Mouse (Mus musculus) limb, embryonic 14.5 days (tissue): ENCODE data around the gene Pear1. TPM values are rescaled to one million over a fixed set of nuclear protein-coding genes. Genes with fewer than 3 reads are reported as not detected.

ENCODE experiments used
- ATAC-seq: fragments of 200-750 bp; cut with Nextera tagmentation; 2 replicates; pipeline ENCODE4 v1.8.0; 2017; ENCODE audit warnings: low read depth, moderate number of reproducible peaks, moderate TSS enrichment; ENCODE audit not compliant: low FRiP score
- DNase-seq: peaks from one replicate; pipeline ENCODE4 v3.0.0-alpha.2; 2015; ENCODE audit warnings: low spot score
- H3K27ac ChIP-seq: fragments of 300-500 bp; sonication (generic); replicated peaks from 2 replicates; pipeline ENCODE4 v1.5.1; 2014; ENCODE audit warnings: low read depth, mild to moderate bottlenecking, low read length, moderate library complexity, mixed read lengths
- H3K27me3 ChIP-seq: fragments of 300-500 bp; sonication (generic); 2 replicates; pipeline ENCODE4 v1.6.1; 2014; ENCODE audit warnings: low read length, mixed read lengths; ENCODE audit not compliant: control insufficient read depth, insufficient read depth
- H3K36me3 ChIP-seq: fragments of 300-500 bp; sonication (generic); 2 replicates; pipeline ENCODE4 v1.6.1; 2014; ENCODE audit warnings: mild to moderate bottlenecking, low read length, moderate library complexity, mixed read lengths; ENCODE audit not compliant: control insufficient read depth, insufficient read depth
- H3K4me1 ChIP-seq: fragments of 300-500 bp; sonication (generic); 2 replicates; pipeline ENCODE4 v1.6.1; 2014; ENCODE audit warnings: antibody characterized with exemption, low read length, mixed read lengths; ENCODE audit not compliant: control insufficient read depth, insufficient read depth
- H3K4me2 ChIP-seq: fragments of 300-500 bp; sonication (generic); replicated peaks from 2 replicates; pipeline ENCODE4 v1.6.1; 2014; ENCODE audit warnings: low read depth, mild to moderate bottlenecking, low read length, moderate library complexity; ENCODE audit not compliant: severe bottlenecking
- H3K4me3 ChIP-seq: fragments of 300-500 bp; sonication (generic); replicated peaks from 2 replicates; pipeline ENCODE4 v1.5.1; 2014; ENCODE audit warnings: low read length
- H3K9ac ChIP-seq: fragments of 300-500 bp; sonication (generic); 2 replicates; pipeline ENCODE4 v1.6.1; 2014; ENCODE audit warnings: mild to moderate bottlenecking, low read depth, low read length, moderate library complexity; ENCODE audit not compliant: severe bottlenecking
- H3K9me3 ChIP-seq: fragments of 300-500 bp; sonication (generic); 2 replicates; pipeline ENCODE4 v1.6.1; 2016; ENCODE audit warnings: low read length; ENCODE audit not compliant: control insufficient read depth
- POLR2A ChIP-seq: fragments of 200-500 bp; IDR thresholded peaks from 2 replicates; pipeline ENCODE4 v1.8.0; 2012; ENCODE audit warnings: inconsistent platforms, mild to moderate bottlenecking, moderate library complexity, borderline replicate concordance; ENCODE audit not compliant: insufficient read depth, insufficient read length; ENCODE audit errors: extremely low read depth
- WGBS: fragments of 180-500 bp; shearing (Covaris S2); extraction: QIAGEN DNeasy Blood & Tissue Kit; methylation state at CpG from one replicate; pipeline ENCODE4 v1.1.7; 2014; 5-methylcytosine and 5-hydroxymethylcytosine counted together
- polyA plus RNA-seq, 2 experiments: library from polyadenylated mRNA; depleted of rRNA in 1 of 2; stranded (reverse) in 1 of 2; unstranded in 1 of 2; fragments of >200 nt; fragmentation: Nextera tagmentation in 1 of 2; extraction: Ambion mirVana in 1 of 2; gene quantifications; 2 replicates each; pipeline versions ENCODE4 v1.2.1 to v1.2.3; 2012 to 2014

The Pear1 gene
- polyA plus RNA-seq, 2 experiments, result 21.5 to 47.2 TPM

DNA sequence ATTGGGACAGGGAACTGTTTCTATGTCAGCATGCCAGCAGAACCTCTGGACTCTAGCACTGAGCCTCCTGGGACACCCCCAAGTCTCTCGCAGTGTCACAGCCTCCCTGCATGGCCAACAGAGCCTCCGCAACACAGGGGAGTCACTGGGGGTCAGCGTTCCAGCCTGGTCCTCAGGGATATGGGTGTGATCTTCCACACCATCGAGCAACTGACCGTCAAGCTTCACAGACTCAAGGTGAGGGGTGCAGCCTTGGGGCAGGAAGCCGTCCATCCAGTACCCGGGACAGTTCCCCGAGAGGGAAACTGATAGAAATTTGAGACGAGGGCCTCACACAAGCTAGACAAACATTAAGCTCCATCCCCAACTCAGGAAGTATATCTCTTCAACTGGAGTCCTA is 88.8 kb downstream of the Pear1 start:
- no peak for ATAC-seq
- DNase-seq, result no peak
- peaks cover 81% of the 10 kb centered on the region for H3K36me3 ChIP-seq
- WGBS, result 78% methylated on average over 9 of the region's 9 CpGs
- no peaks in the 10 kb centered on the region for H3K4me1 ChIP-seq
- H3K9ac ChIP-seq, result no peak overlapping the region
- H3K27ac ChIP-seq, result no peak overlapping the region
- no peak overlapping the region for H3K4me3 ChIP-seq
- TF ChIP-seq POLR2A, result no peak
- no peaks in the 10 kb centered on the region for H3K27me3 ChIP-seq
- no peak overlapping the region for H3K4me2 ChIP-seq
- H3K9me3 ChIP-seq, result no peaks in the 10 kb centered on the region

DNA sequence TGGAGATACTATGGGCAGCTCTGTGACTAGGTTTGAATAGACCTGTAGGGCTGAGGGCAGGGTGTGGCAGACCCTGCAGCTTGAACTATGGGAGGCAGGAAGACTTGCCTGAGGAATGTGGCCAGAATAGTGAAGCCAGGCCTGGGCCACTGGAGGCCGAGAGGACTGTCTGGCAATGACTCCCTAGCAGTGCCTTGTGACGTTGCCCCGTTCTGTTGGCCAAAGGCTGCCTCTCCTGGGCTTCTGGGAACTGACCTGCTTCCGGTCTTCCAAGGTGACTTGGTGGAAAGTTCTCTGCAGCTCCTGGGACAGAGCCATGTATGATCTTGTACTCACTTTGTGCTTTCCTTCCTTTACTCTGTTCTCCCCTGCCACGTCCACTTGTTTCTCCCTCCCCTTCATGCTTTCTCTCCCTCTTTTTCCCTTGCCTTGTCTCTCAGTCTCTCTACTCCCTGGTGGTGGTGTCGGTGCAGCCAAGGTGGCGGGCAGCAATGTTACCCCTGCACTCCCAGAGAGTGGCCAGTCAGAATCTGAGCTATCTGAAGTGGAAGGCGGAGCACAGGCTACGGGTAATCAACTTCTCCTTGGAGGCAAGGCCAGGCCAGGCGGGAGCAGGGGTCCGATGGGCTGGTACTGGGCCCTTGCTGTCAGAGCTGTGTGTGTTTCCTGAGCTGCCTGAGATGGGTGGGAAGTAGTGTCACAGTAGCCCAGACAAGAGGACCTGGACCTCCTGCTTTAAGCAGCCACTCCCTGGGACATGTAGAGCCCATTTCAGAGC is 89.9 kb downstream of the Pear1 start:
- TF ChIP-seq POLR2A, result no peak
- ATAC-seq (no peak), DNase-seq (no peak)
- H3K4me3 ChIP-seq, result no peak overlapping the region
- H3K9ac ChIP-seq, result no peak overlapping the region
- 85% methylated on average over 11 of the region's 11 CpGs for WGBS
- H3K27me3 ChIP-seq, result no peaks in the 10 kb centered on the region
- no peak overlapping the region for H3K4me2 ChIP-seq
- H3K9me3 ChIP-seq, result no peaks in the 10 kb centered on the region
- H3K27ac ChIP-seq, result no peak overlapping the region
- H3K4me1 ChIP-seq, result no peaks in the 10 kb centered on the region
- peaks cover 92% of the 10 kb centered on the region for H3K36me3 ChIP-seq

DNA sequence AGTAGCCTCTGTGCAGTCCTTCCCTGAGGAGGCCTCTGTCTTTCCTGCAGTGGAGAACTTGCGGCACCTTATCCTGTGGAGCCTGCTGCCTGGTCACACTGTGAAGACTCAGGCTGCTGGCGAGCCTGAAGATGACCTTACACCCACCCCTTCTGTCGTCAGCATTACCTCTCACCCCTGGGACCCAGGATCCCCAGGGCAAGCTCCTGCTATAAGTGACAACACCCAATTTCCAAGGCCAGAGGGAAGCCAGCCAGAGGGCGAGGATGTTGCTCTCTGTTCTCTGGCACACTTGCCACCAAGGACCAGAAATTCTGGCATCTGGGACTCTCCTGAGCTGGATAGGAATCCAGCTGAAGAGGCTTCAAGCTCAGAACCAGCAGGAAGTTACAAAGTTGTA is 91.0 kb downstream of the Pear1 start:
- no peak for TF ChIP-seq POLR2A
- H3K36me3 ChIP-seq, result peaks cover 95% of the 10 kb centered on the region
- H3K9me3 ChIP-seq, result no peaks in the 10 kb centered on the region
- H3K4me2 ChIP-seq, result no peak overlapping the region
- H3K4me3 ChIP-seq, result no peak overlapping the region
- no peaks in the 10 kb centered on the region for H3K27me3 ChIP-seq
- ATAC-seq (no peak), DNase-seq (no peak)
- H3K4me1 ChIP-seq, result no peaks in the 10 kb centered on the region
- no peak overlapping the region for H3K9ac ChIP-seq
- WGBS, result 80% methylated on average over 4 of the region's 4 CpGs
- H3K27ac ChIP-seq, result no peak overlapping the region

DNA sequence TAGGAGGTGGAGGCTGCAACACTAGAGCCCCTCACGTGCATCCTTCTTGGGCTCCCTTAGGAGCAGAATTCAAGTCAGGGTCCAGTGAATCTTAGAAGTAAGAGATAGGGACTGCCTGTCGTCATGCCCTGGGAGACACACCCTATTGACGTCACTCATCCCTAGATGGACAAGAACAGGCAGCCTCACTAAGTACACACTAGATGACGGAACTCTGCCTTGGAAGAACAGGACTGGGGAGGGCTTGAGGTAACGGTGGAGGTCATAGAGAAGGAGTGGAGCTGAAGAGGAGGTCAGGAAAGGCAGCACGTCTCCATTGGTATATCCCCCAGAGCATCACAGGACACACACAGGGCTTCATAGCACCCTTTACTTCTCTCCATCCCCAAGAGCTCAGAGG is 95.4 kb downstream of the Pear1 start:
- no peak for ATAC-seq
- no peak for TF ChIP-seq POLR2A

DNA sequence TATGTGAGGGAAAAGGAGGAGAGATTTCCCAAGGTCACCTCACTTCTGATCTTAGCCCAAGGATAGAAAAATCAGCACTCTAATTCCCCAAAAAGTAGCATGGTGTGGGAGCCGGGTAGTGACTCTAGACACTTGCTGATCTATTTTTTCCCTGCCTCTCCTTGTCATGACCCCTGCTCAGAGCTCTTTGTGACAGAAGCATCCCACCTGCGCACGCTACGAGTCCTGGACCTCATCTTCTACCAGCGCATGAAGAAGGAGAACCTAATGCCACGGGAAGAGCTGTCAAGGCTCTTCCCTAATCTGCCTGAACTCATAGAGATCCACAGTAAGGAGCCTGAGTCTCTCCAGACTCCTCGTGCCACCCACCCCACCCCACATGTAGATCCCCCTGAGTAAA is 97.9 kb downstream of the Pear1 start:
- 97% methylated on average over 7 of the region's 7 CpGs for WGBS
- peaks cover 93% of the 10 kb centered on the region for H3K36me3 ChIP-seq

More for the DNA sequence above, 95.4 kb downstream of the Pear1 start:
- no peak overlapping the region for H3K27ac ChIP-seq
- 90% methylated on average over 6 of the region's 6 CpGs for WGBS
- DNase-seq, result no peak
- no peak overlapping the region for H3K4me3 ChIP-seq
- H3K4me2 ChIP-seq, result no peak overlapping the region
- H3K9ac ChIP-seq, result no peak overlapping the region
- no peaks in the 10 kb centered on the region for H3K4me1 ChIP-seq
- no peaks in the 10 kb centered on the region for H3K27me3 ChIP-seq
- H3K36me3 ChIP-seq, result peaks cover 95% of the 10 kb centered on the region
- H3K9me3 ChIP-seq, result no peaks in the 10 kb centered on the region

More for the DNA sequence above, 97.9 kb downstream of the Pear1 start:
- Histone ChIP-seq H3K4me2 (no peak overlapping the region), H3K27me3 (no peaks in the 10 kb centered on the region), H3K9me3 (no peaks in the 10 kb centered on the region), H3K4me1 (no peaks in the 10 kb centered on the region), H3K4me3 (no peak overlapping the region), H3K27ac (no peak overlapping the region), H3K9ac (no peak overlapping the region)
- DNase-seq, result no peak
- no peak for ATAC-seq
- no peak for TF ChIP-seq POLR2A
